Mouse (Mus musculus): ENCODE data around the gene Grip1.

Gene Grip1

GRCm38 (mm10) chr10:120130621-120131020, 677.0 kb downstream of the Grip1 start:
- peak; percentile 84 for DNase-seq (ENCODE audit: low read depth, low spot score)

- no peak for DNase-seq (ENCODE audit: low read depth, low spot score)
Measured at GRCm38 (mm10) chr10:120133697-120134096, 680.1 kb downstream of the Grip1 start.

GRCm38 (mm10) chr10:120136020-120136562, 682.5 kb downstream of the Grip1 start:
- DNase-seq (ENCODE audit: low read depth, low spot score), result peak; percentile 93

All from R1 (cell line).